Mouse (Mus musculus) neutrophil, adult 5-6 weeks (primary cell): ENCODE data around the gene Anp32a. TPM values are rescaled to one million over a fixed set of nuclear protein-coding genes. Genes with fewer than 3 reads are reported as not detected.

Source experiments
- ATAC-seq: fragments of 151-379, 151-347 bp; 2 replicates; pipeline ENCODE4 v1.8.0; 2017; ENCODE audit warnings: mild to moderate bottlenecking, moderate TSS enrichment; ENCODE audit not compliant: insufficient number of reproducible peaks, poor library complexity, low FRiP score, severe bottlenecking; ENCODE audit errors: extremely low read depth
- total RNA-seq: library from RNA; stranded (forward); fragments of 200-1000 nt; gene quantifications from 2 replicates; pipeline ENCODE4 v1.2.3, GENCODE M21; 2017

The Anp32a gene
- total RNA-seq, 1 experiment from 2014 or later = 598 TPM

DNA sequence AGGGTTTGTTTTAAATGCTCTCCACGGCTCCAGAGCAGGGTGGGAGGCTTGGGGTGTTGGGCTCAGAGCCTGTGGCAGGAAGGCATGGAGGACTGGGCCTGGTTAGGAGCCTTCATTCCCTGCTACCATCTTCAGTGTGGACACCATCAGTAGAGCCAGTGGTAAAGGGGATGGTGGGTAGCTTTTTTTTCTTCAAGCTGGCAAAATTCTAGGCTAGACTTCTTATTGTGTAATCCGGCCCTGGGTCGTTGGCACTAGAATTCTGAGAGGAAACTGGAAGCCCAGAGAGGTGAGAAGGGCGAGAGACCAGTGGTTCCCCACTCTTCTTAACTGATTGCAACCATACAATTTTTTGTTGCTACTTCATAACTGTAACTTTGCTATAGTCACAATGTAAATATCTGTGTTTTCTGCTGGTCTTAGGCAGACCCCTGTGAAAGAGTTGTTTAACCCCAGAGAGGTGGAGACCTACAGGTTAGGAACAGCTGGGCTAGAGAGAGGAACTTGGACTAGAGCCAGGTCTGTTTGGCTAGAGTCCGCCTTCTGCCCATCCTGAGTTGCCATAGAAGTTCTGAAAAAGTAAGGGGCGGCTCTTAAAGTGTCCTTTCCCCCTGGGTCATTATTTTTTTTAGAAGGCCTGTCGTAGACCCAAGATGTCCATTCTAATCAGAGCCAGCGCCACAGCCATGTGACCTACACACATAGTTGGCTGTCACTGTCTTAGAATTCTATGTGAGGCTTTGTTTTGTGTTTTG lies 24.4 kb downstream of the Anp32a start:
- no peak for ATAC-seq

DNA sequence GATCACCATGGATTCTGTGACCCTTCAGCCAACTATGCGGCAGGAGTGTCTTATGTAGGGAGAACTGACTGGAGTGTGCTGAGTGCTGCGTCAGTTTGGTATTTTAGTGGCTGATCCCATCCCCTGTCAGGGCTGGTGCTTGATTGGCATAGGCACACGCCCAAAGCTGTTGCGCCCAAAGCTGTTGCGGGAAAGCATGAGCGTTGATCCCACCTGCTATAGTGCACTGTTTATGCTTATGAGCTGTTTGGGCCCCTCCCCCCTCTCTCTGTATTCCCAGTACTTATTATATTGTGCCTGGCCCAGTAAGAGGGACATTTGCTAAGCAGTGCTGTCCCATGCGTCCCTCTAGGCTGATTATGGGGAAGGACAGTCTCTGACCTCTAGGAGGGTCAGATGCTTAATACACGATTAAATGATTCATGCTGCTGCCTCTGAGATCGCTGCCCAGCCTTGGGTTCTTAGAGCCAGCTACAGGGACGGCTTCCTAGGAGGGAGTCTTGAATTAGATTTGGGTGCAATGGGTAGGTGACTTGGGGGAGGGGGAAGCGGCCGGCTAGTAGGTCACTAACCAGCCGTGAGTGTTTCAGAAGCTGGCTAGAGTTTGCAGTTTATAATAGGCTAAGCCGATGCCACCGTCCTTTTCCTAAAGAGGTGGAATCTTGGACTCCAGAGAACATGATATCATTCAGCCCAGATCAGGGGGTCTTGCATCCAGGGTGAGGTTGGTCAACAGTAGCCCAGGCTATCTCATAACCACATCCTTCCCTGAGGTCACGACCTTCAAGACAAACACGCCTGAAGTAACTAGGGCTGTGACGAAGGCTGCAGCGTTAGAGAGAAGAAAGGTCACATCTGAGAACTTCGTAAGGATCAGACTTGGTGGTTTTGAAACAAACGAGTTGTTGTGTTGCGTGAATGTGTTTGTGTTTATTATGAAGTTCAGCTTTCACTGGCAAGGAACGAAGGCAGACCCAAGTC lies 25.7 kb downstream of the Anp32a start:
- no peak for ATAC-seq

DNA sequence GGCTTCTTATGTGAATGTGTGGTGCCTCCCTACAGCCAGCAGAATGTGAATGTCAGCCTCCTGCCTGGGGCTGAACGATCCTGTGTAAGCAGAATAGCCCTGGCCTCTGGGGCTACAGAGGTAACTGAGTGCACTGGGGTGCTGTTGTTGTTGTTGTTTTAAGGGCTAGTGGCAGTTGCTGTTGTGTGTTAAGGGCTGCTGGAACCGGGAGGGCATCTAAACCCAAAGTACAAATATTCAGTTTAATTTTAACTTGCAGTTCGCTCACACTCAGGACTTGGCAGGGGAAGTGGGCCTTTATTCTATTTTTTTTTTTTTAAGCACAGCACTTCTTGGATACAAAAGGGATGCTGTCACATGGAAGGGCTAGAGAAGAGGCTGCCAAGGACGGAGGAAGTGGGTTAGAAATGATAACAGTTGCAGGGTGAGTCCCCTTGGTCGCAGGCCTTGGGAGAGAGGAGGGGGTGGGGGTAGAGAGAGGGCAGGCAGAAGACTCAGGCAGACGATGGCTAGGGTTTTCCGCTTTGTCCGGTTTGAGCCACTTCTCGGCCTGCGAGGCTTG lies 26.5 kb downstream of the Anp32a start:
- ATAC-seq = no peak

DNA sequence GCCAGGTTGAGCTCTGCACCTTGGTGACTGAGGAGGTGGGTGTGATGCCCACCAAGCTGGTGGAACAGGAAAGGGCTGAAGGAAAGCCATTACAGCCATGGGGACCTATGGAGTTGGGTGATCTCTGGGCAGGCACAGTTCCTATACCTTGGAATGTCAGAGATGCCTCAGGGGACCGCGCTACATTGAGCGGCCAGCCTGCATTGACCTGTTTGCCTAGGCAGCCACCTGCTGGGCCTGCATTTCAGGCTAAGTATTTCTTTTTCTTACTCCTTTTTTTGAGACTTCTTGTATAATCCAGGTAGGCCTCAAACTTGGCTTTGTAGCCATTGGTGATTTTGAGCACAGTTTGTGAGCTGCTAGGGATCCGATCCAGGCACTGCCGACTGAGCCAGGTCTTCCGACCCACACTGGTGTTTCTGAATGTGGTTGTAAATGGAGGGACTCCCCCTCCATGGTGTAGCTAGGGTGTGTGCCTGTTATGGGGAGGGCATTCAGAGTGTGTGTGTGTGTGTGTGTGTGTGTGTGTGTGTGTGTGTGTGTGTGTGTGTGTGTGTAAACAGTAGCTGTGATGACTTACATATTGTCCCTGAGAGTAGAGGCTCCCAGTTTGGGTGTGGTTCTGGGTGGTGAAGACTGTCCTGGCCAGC lies 27.3 kb downstream of the Anp32a start:
- ATAC-seq = no peak

DNA sequence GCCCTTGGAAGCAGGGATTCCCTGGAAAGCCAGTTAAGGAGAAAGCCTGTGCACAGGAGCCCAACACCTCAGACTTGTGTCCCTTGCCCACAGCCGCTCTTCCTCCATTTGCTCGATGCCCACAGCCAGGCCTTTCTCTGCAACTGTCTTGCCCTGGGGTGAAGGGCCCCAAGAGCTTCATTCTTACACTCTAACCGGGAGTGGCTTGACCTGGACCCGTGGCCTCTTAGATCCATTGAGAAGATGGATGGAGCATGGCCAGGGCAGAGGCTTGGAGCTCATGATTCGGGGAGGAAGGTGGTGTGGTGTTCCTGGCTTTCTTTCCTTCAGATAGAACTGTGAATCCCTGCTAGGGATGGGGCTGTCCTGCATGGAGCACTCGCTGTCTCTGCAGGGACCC lies 28.1 kb downstream of the Anp32a start:
- ATAC-seq = no peak

DNA sequence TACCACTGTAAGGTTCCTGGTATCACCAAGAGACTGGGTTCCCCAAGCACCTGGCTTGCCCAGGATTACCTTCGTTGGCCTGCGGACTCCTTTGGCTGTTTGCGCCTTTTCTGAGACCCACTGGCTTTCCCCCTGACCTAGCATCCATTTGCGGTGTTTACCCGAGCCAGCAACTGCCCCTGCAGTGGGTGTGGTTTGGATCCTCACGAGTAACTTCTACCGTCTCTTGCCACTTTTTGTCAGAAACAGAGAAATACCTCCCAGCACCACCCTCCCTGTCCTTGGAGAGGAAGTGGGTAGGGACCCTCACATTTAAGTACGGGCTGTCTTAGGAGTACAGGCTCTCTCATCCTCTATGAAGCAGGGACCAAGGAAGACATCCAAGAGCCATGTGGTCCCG lies 29.1 kb downstream of the Anp32a start:
- no peak for ATAC-seq

DNA sequence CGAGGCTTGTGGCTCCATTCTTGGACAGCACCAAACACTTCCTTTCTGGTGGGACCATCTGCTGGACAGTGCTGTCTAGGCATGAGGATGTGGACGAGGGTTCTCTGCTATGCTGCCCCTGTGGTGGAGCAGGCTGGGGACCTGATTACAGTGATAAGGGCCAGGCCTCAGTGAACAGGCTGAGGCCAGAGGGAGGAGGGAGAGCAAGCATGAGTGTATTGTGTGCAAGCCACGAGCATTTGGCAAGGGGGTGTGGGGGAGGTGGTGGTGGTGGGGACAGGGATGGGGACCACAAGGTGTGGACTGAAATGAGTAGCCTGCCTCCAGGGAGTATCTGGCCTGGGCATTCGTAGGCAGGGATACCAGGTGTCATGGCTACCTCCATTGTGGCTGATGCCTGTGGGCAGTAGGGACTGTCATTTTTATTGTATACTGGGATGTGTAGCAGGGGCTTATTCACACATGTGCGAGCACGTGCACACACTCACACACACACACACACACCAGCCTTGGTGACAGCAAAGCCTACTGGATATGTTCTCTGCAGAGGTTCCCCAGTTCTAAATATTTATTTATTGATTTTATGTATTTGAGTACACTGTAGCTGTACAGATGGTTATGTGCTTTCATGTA lies 29.7 kb downstream of the Anp32a start:
- ATAC-seq = no peak

DNA sequence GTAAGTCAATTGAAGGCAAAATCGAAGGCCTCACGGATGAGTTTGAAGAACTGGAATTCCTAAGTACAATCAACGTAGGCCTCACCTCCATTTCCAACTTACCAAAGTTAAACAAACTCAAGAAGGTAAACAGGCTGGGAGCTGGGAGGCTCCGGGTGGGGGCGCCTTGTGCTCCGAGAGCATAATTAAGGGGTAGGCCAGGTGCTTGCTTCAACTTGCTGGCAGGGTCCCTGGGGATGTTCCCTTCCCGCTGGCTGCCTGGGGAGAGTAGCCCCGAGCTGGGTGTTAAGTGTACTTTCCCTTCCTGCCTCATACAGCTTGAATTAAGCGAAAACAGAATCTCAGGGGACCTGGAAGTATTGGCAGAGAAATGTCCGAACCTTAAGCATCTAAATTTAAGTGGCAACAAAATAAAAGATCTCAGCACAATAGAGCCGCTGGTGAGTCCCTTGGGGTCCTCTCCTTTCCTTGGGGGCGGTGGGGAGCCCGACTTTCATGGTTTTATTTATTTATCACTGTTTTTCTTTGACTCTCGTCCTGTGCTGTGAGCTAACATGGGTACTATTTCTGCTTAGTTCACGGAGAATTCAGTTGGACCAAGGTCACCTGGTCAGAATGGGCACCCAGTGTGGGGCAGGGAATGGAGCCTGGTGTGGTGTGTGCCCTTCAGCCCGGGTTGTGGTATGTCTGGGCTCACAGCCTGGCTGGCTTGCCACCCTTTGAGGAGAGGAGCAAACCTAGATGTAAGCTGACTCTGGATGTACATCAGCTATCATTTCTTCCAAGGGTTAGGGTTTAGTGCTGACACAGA lies 30.9 kb downstream of the Anp32a start:
- no peak for ATAC-seq

DNA sequence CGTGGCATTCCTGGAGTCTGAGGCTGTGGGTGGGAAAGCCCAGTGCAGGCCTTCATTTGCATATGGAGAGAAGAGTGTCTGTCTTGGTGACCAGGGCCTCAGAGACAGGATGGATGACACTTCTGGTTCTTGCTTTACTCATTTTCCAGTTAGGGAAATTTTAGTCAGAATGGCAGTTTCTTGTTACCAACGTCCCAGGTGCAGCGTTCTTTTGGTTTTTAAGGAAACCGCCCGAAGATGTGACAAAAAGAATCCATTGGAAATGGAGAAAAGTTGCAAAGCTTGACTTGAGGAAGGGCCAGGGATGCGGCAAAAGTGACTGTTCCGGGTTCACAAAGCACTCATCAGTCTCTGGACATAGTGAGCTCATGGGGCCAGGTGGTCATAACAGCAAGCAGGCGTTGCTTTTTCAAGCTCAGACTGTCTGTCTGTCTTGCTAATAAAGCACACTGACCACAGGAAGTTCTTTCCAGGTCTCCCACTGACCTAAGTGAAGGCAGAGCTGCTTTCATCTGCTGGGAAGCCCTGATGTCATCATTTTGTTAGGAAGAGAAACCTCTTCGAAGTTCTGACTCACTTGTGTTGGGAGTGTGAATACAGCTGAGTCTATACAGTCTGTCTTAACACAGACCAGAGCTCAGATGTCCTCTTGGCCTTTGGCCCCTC lies 31.6 kb downstream of the Anp32a start:
- no peak for ATAC-seq

DNA sequence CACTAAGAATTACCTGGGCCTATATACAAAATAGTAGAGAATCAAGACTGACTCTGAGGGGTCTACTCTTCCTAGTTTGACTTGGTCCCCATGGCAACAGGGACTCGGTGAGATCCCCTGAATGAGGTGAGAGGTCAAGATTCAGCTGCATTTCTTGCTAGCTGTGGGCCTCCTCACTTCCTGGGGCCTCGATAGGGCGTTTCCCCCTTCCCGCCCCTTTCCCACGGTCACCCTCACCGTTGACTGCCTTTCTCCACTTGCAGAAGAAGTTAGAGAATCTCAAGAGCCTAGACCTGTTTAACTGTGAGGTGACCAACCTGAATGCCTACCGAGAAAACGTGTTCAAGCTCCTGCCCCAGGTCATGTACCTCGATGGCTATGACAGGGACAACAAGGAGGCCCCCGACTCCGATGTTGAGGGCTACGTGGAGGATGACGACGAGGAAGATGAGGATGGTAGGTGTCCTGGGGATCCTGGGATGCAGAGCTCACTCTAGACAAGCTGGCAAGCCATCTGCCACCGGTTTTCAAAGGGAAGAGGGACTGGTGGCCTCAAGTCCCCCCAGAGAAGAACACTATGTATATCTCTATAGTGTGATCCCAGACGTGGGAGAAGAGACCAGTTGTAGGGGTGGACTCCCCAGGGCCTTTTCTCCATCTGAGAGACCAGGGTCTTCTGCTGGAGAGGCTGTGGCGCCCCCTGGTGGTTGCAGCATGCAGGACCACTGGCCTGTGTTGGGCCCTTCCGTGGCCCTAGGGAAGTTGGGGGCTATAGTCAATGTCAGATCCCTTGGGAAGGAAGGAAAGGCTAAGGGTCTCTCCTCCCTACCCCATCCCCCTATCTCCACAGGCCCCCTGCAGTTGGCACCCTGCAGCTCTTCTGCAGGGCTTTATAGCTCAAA lies 32.4 kb downstream of the Anp32a start:
- peak; percentile 39; the same call in 1 of the 2 replicates for ATAC-seq

DNA sequence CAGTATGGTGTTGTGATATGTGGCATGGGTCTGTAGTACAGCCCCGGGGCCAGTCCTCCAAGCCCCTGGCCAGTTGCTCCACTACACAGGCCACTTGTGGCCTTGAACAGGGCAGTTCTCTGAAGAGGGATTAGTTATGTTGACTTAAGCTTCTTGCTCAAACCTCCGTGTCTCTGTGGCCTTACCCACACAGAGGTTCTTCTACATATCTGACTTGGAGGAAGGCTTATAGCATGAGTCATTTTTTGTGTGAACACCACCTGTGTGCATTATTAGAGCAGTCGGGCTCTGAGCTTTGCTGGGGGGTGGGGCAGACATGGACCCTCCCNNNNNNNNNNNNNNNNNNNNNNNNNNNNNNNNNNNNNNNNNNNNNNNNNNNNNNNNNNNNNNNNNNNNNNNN lies 33.2 kb downstream of the Anp32a start:
- no peak for ATAC-seq

DNA sequence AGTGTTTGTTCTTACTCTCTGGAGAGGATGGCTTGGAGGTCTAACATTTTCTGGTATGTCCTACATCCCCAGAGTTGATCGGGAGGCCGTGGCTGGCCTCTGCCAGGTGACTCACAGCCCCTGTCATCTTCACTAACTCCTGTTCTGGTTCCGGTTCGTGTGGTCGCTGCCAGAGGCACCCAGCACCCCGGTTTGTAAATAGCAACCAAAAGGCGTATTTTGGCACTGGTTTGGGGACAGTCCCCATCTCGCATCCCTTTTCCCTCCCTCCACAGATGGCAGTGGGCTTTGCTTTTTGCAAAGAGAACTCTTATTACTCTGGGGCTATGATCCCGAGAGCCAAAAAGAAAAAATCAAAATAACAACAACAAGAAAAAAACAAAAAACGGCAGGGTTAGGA lies 36.8 kb downstream of the Anp32a start:
- no peak for ATAC-seq

DNA sequence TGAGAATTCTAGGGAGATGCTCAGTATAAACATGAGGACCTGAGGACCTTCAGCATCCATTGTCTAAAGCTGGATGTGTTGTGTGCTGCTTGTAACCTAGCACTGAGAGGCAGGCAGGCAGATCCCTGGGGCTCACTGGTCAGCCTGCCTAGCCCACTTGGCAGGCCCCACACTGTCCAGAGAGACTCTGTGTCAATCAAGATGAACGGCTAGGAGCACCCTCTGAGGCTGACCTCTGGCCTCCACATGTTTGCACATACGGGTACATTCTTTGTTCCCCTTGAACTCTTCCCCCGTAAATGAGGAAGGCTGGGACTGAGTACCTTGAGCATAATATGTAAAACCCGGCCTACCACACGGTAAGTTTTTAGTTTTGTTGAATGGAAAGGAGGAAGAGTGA lies 39.3 kb downstream of the Anp32a start:
- ATAC-seq = no peak

DNA sequence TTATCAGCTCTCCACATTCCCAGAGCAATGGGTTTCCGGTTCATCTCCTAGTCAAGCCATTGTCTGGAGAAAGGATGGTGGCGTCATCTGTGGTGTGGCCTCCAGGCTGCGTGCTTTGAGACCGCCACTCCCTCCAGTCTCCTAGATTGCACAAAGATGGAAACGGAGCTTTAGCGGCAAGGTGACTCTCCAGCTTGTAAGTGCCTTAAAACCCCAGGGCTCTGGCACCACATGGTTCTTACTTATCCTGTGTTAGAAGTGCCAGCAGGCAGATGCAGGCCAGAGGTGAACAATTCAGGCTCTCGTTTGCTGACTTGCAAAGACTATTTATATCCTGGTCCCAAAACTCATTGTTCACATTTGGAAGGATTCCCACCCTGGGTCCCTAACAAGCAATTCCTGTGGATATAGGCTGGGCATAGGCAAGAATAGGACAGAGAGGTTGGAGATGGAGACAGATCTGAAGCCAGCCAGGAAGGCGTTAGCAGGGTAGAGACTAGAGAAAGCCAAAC lies 40.4 kb downstream of the Anp32a start:
- ATAC-seq = no peak

DNA sequence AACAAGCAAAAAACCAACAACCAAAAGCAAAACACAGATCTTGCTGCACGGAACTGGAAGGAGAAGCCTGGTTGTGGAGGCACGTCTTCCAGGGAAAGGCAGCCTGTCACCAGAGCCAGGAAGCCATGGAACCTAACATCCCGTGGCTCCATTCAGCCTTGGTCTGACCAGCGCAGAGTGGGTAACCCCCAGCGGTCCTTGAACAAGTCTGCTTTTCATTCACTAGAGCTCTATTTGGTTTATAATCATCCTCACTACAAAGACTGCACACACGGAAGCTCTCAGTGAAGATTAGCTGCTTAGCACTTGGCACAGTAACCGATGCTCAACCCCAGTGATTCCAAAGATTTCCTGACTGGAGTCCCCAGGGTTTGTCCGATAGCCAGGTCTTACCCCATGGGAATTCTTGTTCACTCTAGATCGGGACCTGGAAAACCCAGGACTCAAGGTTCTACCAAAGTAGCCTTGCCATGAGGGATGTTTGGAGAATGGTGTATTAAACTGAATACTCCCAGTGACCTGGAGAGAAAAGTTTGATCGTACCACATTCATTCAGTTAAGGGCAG lies 41.5 kb downstream of the Anp32a start:
- no peak for ATAC-seq

DNA sequence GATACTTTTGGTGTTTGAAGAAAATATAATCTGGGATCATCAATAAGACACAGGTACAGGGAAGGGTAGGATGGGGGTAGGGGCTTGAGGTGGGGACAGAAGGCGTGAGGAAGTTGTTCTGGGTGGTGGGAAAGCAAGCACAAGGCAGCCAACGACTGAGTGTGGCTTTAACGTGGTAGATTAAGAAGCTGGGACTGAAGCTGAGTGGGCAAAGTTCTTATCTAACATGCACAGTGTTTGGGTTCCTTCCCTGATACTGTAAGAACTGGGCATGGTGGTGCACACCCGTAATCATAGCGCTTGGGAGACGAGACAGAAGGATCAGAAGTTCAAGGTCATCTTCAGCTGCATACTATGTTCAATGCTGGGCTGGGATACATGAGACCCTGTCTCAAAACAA lies 44.0 kb downstream of the Anp32a start:
- no peak for ATAC-seq
